Mouse (Mus musculus): ENCODE measurements at regions not wholly inside any gene's neighbourhood (a gene's known extent, or its start where the extent isn't known, plus 50 kb on each side); places are given as distances from the start of the nearest gene placed in this dataset.

GRCm38 (mm10) chr4:124446615-124447014 is 164.0 kb downstream of the 3100002H09Rik start:
- DNase-seq (ENCODE audit: low read depth, low spot score): no peak

- DNase-seq (ENCODE audit: low read depth, low spot score): no peak
Observed at GRCm38 (mm10) chr4:124443613-124444108, 166.9 kb downstream of the 3100002H09Rik start.

GRCm38 (mm10) chr4:124443130-124443503 is 167.5 kb downstream of the 3100002H09Rik start:
- DNase-seq (ENCODE audit: low read depth, low spot score): no peak

GRCm38 (mm10) chr4:124442491-124443129 is 168.0 kb downstream of the 3100002H09Rik start:
- DNase-seq (ENCODE audit: low read depth, low spot score): no peak

- DNase-seq (ENCODE audit: low read depth, low spot score): no peak
Observed at GRCm38 (mm10) chr4:124441737-124442487, 168.7 kb downstream of the 3100002H09Rik start.

- no peak for DNase-seq (ENCODE audit: low read depth, low spot score)
Observed at GRCm38 (mm10) chr4:124435040-124435434, 175.6 kb downstream of the 3100002H09Rik start.

- no peak for DNase-seq (ENCODE audit: low read depth, low spot score)
Observed at GRCm38 (mm10) chr4:124434059-124435039, 176.3 kb downstream of the 3100002H09Rik start.

GRCm38 (mm10) chr4:124433506-124433905 is 177.1 kb downstream of the 3100002H09Rik start:
- DNase-seq (ENCODE audit: low read depth, low spot score): no peak

GRCm38 (mm10) chr4:124431193-124431592 is 179.4 kb downstream of the 3100002H09Rik start:
- DNase-seq (ENCODE audit: low read depth, low spot score): no peak

- no peak for DNase-seq (ENCODE audit: low read depth, low spot score)
Observed at GRCm38 (mm10) chr4:124428844-124429243, 181.8 kb downstream of the 3100002H09Rik start.

- DNase-seq (ENCODE audit: low read depth, low spot score): no peak
Observed at GRCm38 (mm10) chr4:124422406-124422805, 188.2 kb downstream of the 3100002H09Rik start.

- DNase-seq (ENCODE audit: low read depth, low spot score): no peak
Observed at GRCm38 (mm10) chr4:124418431-124418830, 192.2 kb downstream of the 3100002H09Rik start.

- no peak for DNase-seq (ENCODE audit: low read depth, low spot score)
Observed at GRCm38 (mm10) chr4:124417176-124417575, 193.4 kb downstream of the 3100002H09Rik start.

- no peak for DNase-seq (ENCODE audit: low read depth, low spot score)
Observed at GRCm38 (mm10) chr4:124416266-124416665, 194.3 kb downstream of the 3100002H09Rik start.

GRCm38 (mm10) chr4:124414386-124414785 is 196.2 kb downstream of the 3100002H09Rik start:
- DNase-seq (ENCODE audit: low read depth, low spot score): no peak

GRCm38 (mm10) chr4:124409279-124409678 is 201.3 kb downstream of the 3100002H09Rik start:
- no peak for DNase-seq (ENCODE audit: low read depth, low spot score)

- DNase-seq (ENCODE audit: low read depth, low spot score): no peak
Observed at GRCm38 (mm10) chr4:124402075-124402474, 208.5 kb downstream of the 3100002H09Rik start.

- no peak for DNase-seq (ENCODE audit: low read depth, low spot score)
Observed at GRCm38 (mm10) chr4:124400741-124401140, 209.9 kb downstream of the 3100002H09Rik start.

- DNase-seq (ENCODE audit: low read depth, low spot score): no peak
Observed at GRCm38 (mm10) chr4:124400136-124400675, 210.4 kb downstream of the 3100002H09Rik start.

- no peak for DNase-seq (ENCODE audit: low read depth, low spot score)
Observed at GRCm38 (mm10) chr4:124398354-124398753, 212.2 kb downstream of the 3100002H09Rik start.

GRCm38 (mm10) chr4:124396566-124397283 is 213.9 kb downstream of the 3100002H09Rik start:
- DNase-seq (ENCODE audit: low read depth, low spot score): no peak
